ENCODE assay signal across 28 mouse cellular contexts in genomic region chr10:31444206-31444605, GRCm38 (mm10). TPM values are rescaled to one million over a fixed set of nuclear protein-coding genes. Genes with fewer than 3 reads are reported as not detected.
DNase-seq lines count a peak whose midpoint lies in the region; ATAC-seq lines count a peak whose summit lies in the region.
"Had no signal": no experiment of that assay in that cellular context is flagged by ENCODE, and none has a peak within 500 bp of the region (broad histone marks: within the 10 kb centered on the region; RNA-seq: fewer than 3 reads in every experiment).

No protein-coding gene starts in this region.

- no peak overlapping the region for H3K9ac ChIP-seq in forebrain, embryonic 14.5 days (ENCODE audit: low read length)
- no peak overlapping the region for H3K9ac ChIP-seq in forebrain, embryonic 13.5 days
- no peak overlapping the region for H3K9ac ChIP-seq in limb, embryonic 13.5 days
- H3K9ac ChIP-seq: forebrain, embryonic 12.5 days; heart, embryonic 15.5 days; liver, embryonic 12.5 days; stomach, embryonic 15.5 days had no signal

- H3K36me3 ChIP-seq in forebrain, embryonic 14.5 days (ENCODE audit: control insufficient read depth, insufficient read depth, low read length), result no peaks in the 10 kb centered on the region
- no peaks in the 10 kb centered on the region for H3K36me3 ChIP-seq in forebrain, embryonic 13.5 days (ENCODE audit: poor library complexity, severe bottlenecking)
- no peaks in the 10 kb centered on the region for H3K36me3 ChIP-seq in limb, embryonic 13.5 days
- no peaks in the 10 kb centered on the region for H3K36me3 ChIP-seq in limb, embryonic 10.5 days
- H3K36me3 ChIP-seq in embryonic facial prominence, embryonic 10.5 days (replicated peaks), result no peaks in the 10 kb centered on the region
- H3K36me3 ChIP-seq: embryonic facial prominence, embryonic 12.5 days; forebrain, embryonic 12.5 days; G1E; heart, embryonic 15.5 days; hindbrain, embryonic 13.5 days; liver, embryonic 12.5 days; midbrain, embryonic 10.5 days; neural tube, embryonic 15.5 days; stomach, embryonic 15.5 days had no signal

- no peak overlapping the region for H3K27ac ChIP-seq in forebrain, embryonic 14.5 days (ENCODE audit: low read depth, low read length)
- no peak overlapping the region for H3K27ac ChIP-seq in forebrain, embryonic 13.5 days
- no peak overlapping the region for H3K27ac ChIP-seq in limb, embryonic 13.5 days
- no peak overlapping the region for H3K27ac ChIP-seq in limb, embryonic 10.5 days
- H3K27ac ChIP-seq in embryonic facial prominence, embryonic 10.5 days (replicated peaks), result no peak overlapping the region
- H3K27ac ChIP-seq: embryonic facial prominence, embryonic 12.5 days; forebrain, embryonic 12.5 days; heart, embryonic 15.5 days; hindbrain, embryonic 13.5 days; kidney, postnatal 0 days; liver, embryonic 12.5 days; midbrain, embryonic 10.5 days; neural tube, embryonic 15.5 days; stomach, embryonic 15.5 days had no signal

- no peaks in the 10 kb centered on the region for H3K4me1 ChIP-seq in forebrain, embryonic 14.5 days (ENCODE audit: control insufficient read depth, insufficient read depth, low read length)
- H3K4me1 ChIP-seq in forebrain, embryonic 13.5 days, result peaks cover 4% of the 10 kb centered on the region; the same call in 1 of the 2 replicates
- H3K4me1 ChIP-seq in limb, embryonic 13.5 days, result no peaks in the 10 kb centered on the region
- H3K4me1 ChIP-seq in limb, embryonic 10.5 days, result peaks cover 5% of the 10 kb centered on the region; the same call in 1 of the 2 replicates
- H3K4me1 ChIP-seq in embryonic facial prominence, embryonic 10.5 days, result peaks cover 6% of the 10 kb centered on the region; the same call in 1 of the 2 replicates
- H3K4me1 ChIP-seq: embryonic facial prominence, embryonic 12.5 days; heart, embryonic 15.5 days; stomach, embryonic 15.5 days had no signal

- peak; percentile 34 for DNase-seq in forebrain, embryonic 14.5 days (ENCODE audit: low spot score)
- no peak for DNase-seq in limb, embryonic 10.5 days (ENCODE audit: low spot score)
- peak; percentile 11 for DNase-seq in embryonic facial prominence, embryonic 10.5 days (ENCODE audit: low spot score)
- DNase-seq in testis, postnatal 10 days (ENCODE audit: low spot score), result peak; percentile 46
- DNase-seq in spleen, postnatal 4 days (ENCODE audit: low spot score in 2 of 2), result no peak
- DNase-seq: adrenal gland, postnatal 10 days; B cell, adult 2 months; cerebellum, adult 9-10 months; heart, postnatal 36 days; layer of hippocampus, adult 9-11 months; lung, adult 18-20 months; lung, postnatal 10 days had no signal

- H3K9me3 ChIP-seq in forebrain, embryonic 14.5 days (replicated peaks; ENCODE audit: control insufficient read depth, low read length), result no peaks in the 10 kb centered on the region
- H3K9me3 ChIP-seq in forebrain, embryonic 13.5 days (replicated peaks), result no peaks in the 10 kb centered on the region
- H3K9me3 ChIP-seq in limb, embryonic 13.5 days, result no peaks in the 10 kb centered on the region
- H3K9me3 ChIP-seq in limb, embryonic 10.5 days (replicated peaks), result no peaks in the 10 kb centered on the region
- H3K9me3 ChIP-seq in embryonic facial prominence, embryonic 10.5 days, result no peaks in the 10 kb centered on the region
- H3K9me3 ChIP-seq: embryonic facial prominence, embryonic 12.5 days; forebrain, embryonic 12.5 days; heart, embryonic 15.5 days; hindbrain, embryonic 13.5 days; liver, embryonic 12.5 days; midbrain, embryonic 10.5 days; neural tube, embryonic 15.5 days; stomach, embryonic 15.5 days had no signal

- H3K4me2 ChIP-seq in forebrain, embryonic 14.5 days (ENCODE audit: low read length), result no peak overlapping the region
- no peak overlapping the region for H3K4me2 ChIP-seq in forebrain, embryonic 13.5 days
- 0 out of 2 replicates have a peak overlapping the region, but pooled peaks have one; percentile 1 for H3K4me2 ChIP-seq in limb, embryonic 13.5 days (replicated peaks)

- 45% methylated on average over 7 of the region's 7 CpGs for WGBS in forebrain, embryonic 14.5 days
- WGBS in forebrain, embryonic 13.5 days, result 56% methylated on average over 7 of the region's 7 CpGs
- 51% methylated on average over 7 of the region's 7 CpGs for WGBS in limb, embryonic 13.5 days
- 78% methylated on average over 7 of the region's 7 CpGs for WGBS in limb, embryonic 10.5 days
- 67% methylated on average over 7 of the region's 7 CpGs for WGBS in embryonic facial prominence, embryonic 10.5 days

- ATAC-seq in forebrain, embryonic 14.5 days, result no peak
- no peak for ATAC-seq in forebrain, embryonic 13.5 days
- no peak for ATAC-seq in limb, embryonic 13.5 days (ENCODE audit: low FRiP score, low read depth)
- ATAC-seq: intestine, embryonic 16.5 days; liver, embryonic 12.5 days; Patski had no signal

- no peak overlapping the region for H3K4me3 ChIP-seq in forebrain, embryonic 14.5 days (ENCODE audit: low read depth, low read length)
- no peak overlapping the region for H3K4me3 ChIP-seq in forebrain, embryonic 13.5 days
- no peak overlapping the region for H3K4me3 ChIP-seq in limb, embryonic 13.5 days
- H3K4me3 ChIP-seq in limb, embryonic 10.5 days, result no peak overlapping the region
- H3K4me3 ChIP-seq in embryonic facial prominence, embryonic 10.5 days, result no peak overlapping the region
- H3K4me3 ChIP-seq: erythroblast, embryonic 14.5 days had no signal

- no peaks in the 10 kb centered on the region for H3K27me3 ChIP-seq in forebrain, embryonic 14.5 days (replicated peaks; ENCODE audit: control insufficient read depth, insufficient read depth, low read length)
- no peaks in the 10 kb centered on the region for H3K27me3 ChIP-seq in forebrain, embryonic 13.5 days
- no peaks in the 10 kb centered on the region for H3K27me3 ChIP-seq in limb, embryonic 13.5 days
- no peaks in the 10 kb centered on the region for H3K27me3 ChIP-seq in limb, embryonic 10.5 days (ENCODE audit: low read depth, poor library complexity, severe bottlenecking)
- H3K27me3 ChIP-seq in embryonic facial prominence, embryonic 10.5 days (replicated peaks; ENCODE audit: low read depth, poor library complexity, severe bottlenecking), result no peaks in the 10 kb centered on the region; the same call in 1 of the 2 replicates
- H3K27me3 ChIP-seq: CH12.LX; embryonic facial prominence, embryonic 12.5 days; forebrain, embryonic 12.5 days; heart, embryonic 15.5 days; hindbrain, embryonic 13.5 days; neural tube, embryonic 15.5 days; Patski; stomach, embryonic 15.5 days had no signal

RNA-seq across cellular contexts. Expression of gene Tpd52l1, which starts 1.6 kb away (rescaled TPM):
- polyA plus RNA-seq in forebrain, embryonic 14.5 days (2014; fragmentation: Nextera tagmentation; extraction: Ambion mirVana), result 20.4 and 24.4 TPM in 2 replicates
- 10.7 and 12.5 TPM in 2 replicates for polyA plus RNA-seq in forebrain, embryonic 13.5 days (2015; fragmentation: Nextera tagmentation; extraction: Ambion mirVana)
- polyA plus RNA-seq in limb, embryonic 13.5 days (2015; fragmentation: Nextera tagmentation; extraction: Ambion mirVana), result 43.2 and 45.6 TPM in 2 replicates
- polyA plus RNA-seq in limb, embryonic 10.5 days (2016; fragmentation: Nextera tagmentation; extraction: Ambion mirVana), result 31.7 and 33.9 TPM in 2 replicates
- 30.8 and 35.0 TPM in 2 replicates for polyA plus RNA-seq in embryonic facial prominence, embryonic 10.5 days (2016; fragmentation: Nextera tagmentation; extraction: Ambion mirVana)
- polyA plus RNA-seq: erythroblast, embryonic 14.5 days; G1E had no signal

Comparison
In these comparisons a context has a peak if more than half of its experiments do, and no peak if none do; other contexts are left out.
1. DNase-seq: peak in forebrain, embryonic 14.5 days (single experiment), embryonic facial prominence, embryonic 10.5 days (single experiment) and testis, postnatal 10 days (single experiment); none in limb, embryonic 10.5 days (single experiment) and spleen, postnatal 4 days (0 of 2).